Comparison of ENCODE assay signal across 8 mouse cellular contexts in the genomic region with DNA sequence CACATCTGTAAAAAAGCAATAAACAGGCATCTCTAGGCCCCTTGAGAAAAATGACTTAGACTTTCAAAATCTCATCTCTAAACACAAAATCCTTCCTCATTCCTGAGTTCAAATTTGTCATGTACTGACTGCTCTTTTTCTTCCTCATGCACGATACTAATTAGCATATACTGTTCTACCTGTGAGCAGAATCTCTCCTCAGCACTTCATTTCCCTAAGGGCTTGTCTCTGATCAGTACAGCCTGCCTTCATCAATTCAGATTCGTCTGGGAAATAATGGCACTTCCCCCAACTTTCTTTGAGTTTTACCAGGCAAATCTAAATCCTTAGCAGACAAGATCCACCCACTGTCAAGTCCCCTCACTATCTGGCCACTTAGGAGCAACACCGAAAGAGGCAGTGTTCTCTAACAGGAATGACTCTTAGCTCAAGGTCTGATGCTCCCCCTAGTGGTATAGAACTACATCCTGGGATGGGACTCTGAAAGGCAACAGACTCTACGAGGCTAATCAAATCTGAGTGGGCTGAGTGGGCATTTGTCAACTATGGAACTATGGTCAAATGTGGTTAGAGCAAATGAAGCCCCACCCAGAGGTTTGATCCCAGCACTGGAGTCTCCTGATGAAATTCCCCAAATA.
DNase-seq lines count a peak whose midpoint lies in the region; ATAC-seq and TF ChIP-seq lines count a peak whose summit lies in the region.

No protein-coding gene starts in this region.

- no peak overlapping the region for H3K4me3 ChIP-seq in heart, adult 2 months
- no peak overlapping the region for H3K4me3 ChIP-seq in liver, embryonic 16.5 days (ENCODE audit: low read depth, low read length)
- H3K4me3 ChIP-seq in neural tube, embryonic 12.5 days, result no peak overlapping the region

- intact Hi-C loops in heart, adult 2 months (cut with DNase I), result loop anchor here (5.0 kb wide), 1 partner anchor 93 kb away; no protein-coding TSS in a partner anchor

- TF ChIP-seq CTCF in heart, adult 2 months (IDR thresholded peaks at IDR 0.05), result peak; percentile 85

- H3K27me3 ChIP-seq in heart, adult 2 months (ENCODE audit: control insufficient read depth, insufficient read depth, low read length), result no peaks in the 10 kb centered on the region
- no peaks in the 10 kb centered on the region for H3K27me3 ChIP-seq in liver, embryonic 16.5 days (ENCODE audit: control insufficient read depth, insufficient read depth, low read depth, low read length)
- no peaks in the 10 kb centered on the region for H3K27me3 ChIP-seq in neural tube, embryonic 12.5 days (replicated peaks)

- ATAC-seq in liver, embryonic 16.5 days (ENCODE audit: low read depth), result peak; percentile 77
- ATAC-seq in neural tube, embryonic 12.5 days (ENCODE audit: low FRiP score, low read depth), result peak; percentile 66

- no peaks in the 10 kb centered on the region for H3K9me3 ChIP-seq in liver, embryonic 16.5 days (replicated peaks; ENCODE audit: control insufficient read depth, low read length)
- no peaks in the 10 kb centered on the region for H3K9me3 ChIP-seq in neural tube, embryonic 12.5 days

- peak; percentile 39 to 55 for DNase-seq in CD8-positive naive resting alpha-beta T cell, adult 2 months (ENCODE audit: low read depth in 2 of 2, low spot score in 2 of 2)
- DNase-seq in T-cell, adult 2 months (ENCODE audit: low spot score), result peak; percentile 56
- DNase-seq in embryo, embryonic 10 days (ENCODE audit: low spot score), result peak; percentile 87
- peak; percentile 19 to 21 for DNase-seq in heart, adult 2 months
- DNase-seq in kidney, adult 8-10 months, result peak; percentile 47 to 58
- no peak for DNase-seq in right cerebral cortex, adult 2 months (ENCODE audit: low spot score in 2 of 2)

- no peaks in the 10 kb centered on the region for H3K36me3 ChIP-seq in heart, adult 2 months (ENCODE audit: control insufficient read depth, insufficient read depth, low read length)
- peaks cover 5% of the 10 kb centered on the region for H3K36me3 ChIP-seq in liver, embryonic 16.5 days (ENCODE audit: control insufficient read depth, insufficient read depth)
- H3K36me3 ChIP-seq in neural tube, embryonic 12.5 days, result no peaks in the 10 kb centered on the region

- H3K79me2 ChIP-seq in heart, adult 2 months (replicated peaks; ENCODE audit: control insufficient read depth, insufficient read depth, low read length), result no peaks in the 10 kb centered on the region

- TF ChIP-seq POLR2A in heart, adult 2 months (IDR thresholded peaks at IDR 0.05; ENCODE audit: insufficient read depth, low read depth, low read length), result no peak

- no peak overlapping the region for H3K4me2 ChIP-seq in liver, embryonic 16.5 days (ENCODE audit: low read depth, low read length)
- no peak overlapping the region for H3K4me2 ChIP-seq in neural tube, embryonic 12.5 days (replicated peaks)

- H3K4me1 ChIP-seq in heart, adult 2 months (ENCODE audit: control insufficient read depth, insufficient read depth, low read length), result no peaks in the 10 kb centered on the region
- H3K4me1 ChIP-seq in liver, embryonic 16.5 days (ENCODE audit: control insufficient read depth, low read depth, low read length), result peaks cover 4% of the 10 kb centered on the region
- H3K4me1 ChIP-seq in neural tube, embryonic 12.5 days, result no peaks in the 10 kb centered on the region

- H3K27ac ChIP-seq in heart, adult 2 months, result no peak overlapping the region
- no peak overlapping the region for H3K27ac ChIP-seq in liver, embryonic 16.5 days (ENCODE audit: low read length)
- no peak overlapping the region for H3K27ac ChIP-seq in neural tube, embryonic 12.5 days

- WGBS in heart, adult 2 months, result 26% methylated on average over 4 of the region's 4 CpGs
- 16% methylated on average over 4 of the region's 4 CpGs for WGBS in liver, embryonic 16.5 days (ENCODE audit: insufficient replicate concordance)
- 24% methylated on average over 4 of the region's 4 CpGs for WGBS in neural tube, embryonic 12.5 days

- no peak overlapping the region for H3K9ac ChIP-seq in heart, adult 2 months (ENCODE audit: low read depth, low read length)
- no peak overlapping the region for H3K9ac ChIP-seq in liver, embryonic 16.5 days (ENCODE audit: low read depth, low read length)
- no peak overlapping the region for H3K9ac ChIP-seq in neural tube, embryonic 12.5 days

- no peak for TF ChIP-seq EP300 in heart, adult 2 months (IDR thresholded peaks at IDR 0.05; ENCODE audit: insufficient read depth, low read depth, low read length)

Comparison
In these comparisons a context has a peak if more than half of its experiments do, and no peak if none do; other contexts are left out.
1. DNase-seq: peak in CD8-positive naive resting alpha-beta T cell, adult 2 months (2 of 2), T-cell, adult 2 months (single experiment), embryo, embryonic 10 days (single experiment), heart, adult 2 months (2 of 2) and kidney, adult 8-10 months (2 of 2); none in right cerebral cortex, adult 2 months (0 of 2).